Mouse (Mus musculus) thymus, adult 18-20 months (tissue): Measurements from ENCODE around the gene Grk6.
A peak's percentile ranks its signal among the peaks of the same experiment; 100 is the strongest.
"Not testable (repeated sequence)": the region's sequence is repeated elsewhere in the genome, so short reads cannot be mapped to it uniquely, and the experiment has no call there.

Source experiments
- DNase-seq, 2 experiments: peaks; one replicate each; pipeline ENCODE4 v3.0.0; 2022; ENCODE audit warnings: mixed read lengths in 2 of 2

Gene Grk6

GRCm38 (mm10) chr13:55429226-55429888 is 15.5 kb upstream of the Grk6 start:
- DNase-seq: peak in 1 of 2 experiments; percentile 38

GRCm38 (mm10) chr13:55430566-55430965 is 14.3 kb upstream of the Grk6 start:
- DNase-seq: no peak

GRCm38 (mm10) chr13:55431889-55432685 is 12.8 kb upstream of the Grk6 start:
- DNase-seq: peak in 1 of 2 experiments; percentile 78

- not testable (repeated sequence) for DNase-seq
Measured at GRCm38 (mm10) chr13:55437111-55437629, 7.7 kb upstream of the Grk6 start.

- DNase-seq: no peak
Measured at GRCm38 (mm10) chr13:55443799-55444285, 1.0 kb upstream of the Grk6 start.

- DNase-seq: peak; percentile 71 to 86
Measured at GRCm38 (mm10) chr13:55444286-55444936, 461 bp upstream of the Grk6 start.

- peak in 1 of 2 experiments; percentile 56 for DNase-seq
Measured at GRCm38 (mm10) chr13:55445361-55446091, 654 bp downstream of the Grk6 start.

GRCm38 (mm10) chr13:55446483-55447105 is 1.7 kb downstream of the Grk6 start:
- DNase-seq: peak in 1 of 2 experiments; percentile 30

GRCm38 (mm10) chr13:55447543-55447943 is 2.7 kb downstream of the Grk6 start:
- DNase-seq: peak; percentile 61 to 78

- DNase-seq: no peak
Measured at GRCm38 (mm10) chr13:55448131-55448530, 3.3 kb downstream of the Grk6 start.

GRCm38 (mm10) chr13:55449205-55449604 is 4.3 kb downstream of the Grk6 start:
- peak in 1 of 2 experiments; percentile 55 for DNase-seq

GRCm38 (mm10) chr13:55449679-55450441 is 5.0 kb downstream of the Grk6 start:
- DNase-seq: peak; percentile 73 to 81

GRCm38 (mm10) chr13:55450511-55450980 is 5.7 kb downstream of the Grk6 start:
- DNase-seq: no peak

- no peak for DNase-seq
Measured at GRCm38 (mm10) chr13:55451296-55451695, 6.4 kb downstream of the Grk6 start.

- no peak for DNase-seq
Measured at GRCm38 (mm10) chr13:55451785-55452549, 7.1 kb downstream of the Grk6 start.

GRCm38 (mm10) chr13:55462965-55463364 is 18.1 kb downstream of the Grk6 start:
- peak in 1 of 2 experiments; percentile 7 for DNase-seq

- DNase-seq: peak in 1 of 2 experiments; percentile 18
Measured at GRCm38 (mm10) chr13:55463399-55464026, 18.6 kb downstream of the Grk6 start.

GRCm38 (mm10) chr13:55464027-55464884 is 19.4 kb downstream of the Grk6 start, which contains the start of gene Prr7:
Gene Prr7, plus strand, starts transcription at chr13:55464267.
- DNase-seq: peak; percentile 54 to 69
